Mouse (Mus musculus): ENCODE measurements around the gene Ywhag. TPM values are rescaled to one million over a fixed set of nuclear protein-coding genes. Genes with fewer than 3 reads are reported as not detected.

Ywhag gene
- total RNA-seq, 4 experiments from 2014 or later, result 265 to 313 (median 289) TPM

GRCm38 (mm10) chr5:135913201-135913600 is 21.2 kb downstream of the Ywhag start:
- no peak for DNase-seq (ENCODE audit: low spot score)

- DNase-seq (ENCODE audit: low spot score), result no peak
Observed at GRCm38 (mm10) chr5:135911633-135912220, 22.7 kb downstream of the Ywhag start.

- DNase-seq (ENCODE audit: low spot score), result no peak
Observed at GRCm38 (mm10) chr5:135910813-135911212, 23.6 kb downstream of the Ywhag start.

GRCm38 (mm10) chr5:135909646-135910045 is 24.8 kb downstream of the Ywhag start:
- no peak for DNase-seq (ENCODE audit: low spot score)

GRCm38 (mm10) chr5:135908989-135909388 is 25.4 kb downstream of the Ywhag start:
- no peak for DNase-seq (ENCODE audit: low spot score)

- no peak for DNase-seq (ENCODE audit: low spot score)
Observed at GRCm38 (mm10) chr5:135908185-135908584, 26.2 kb downstream of the Ywhag start.

GRCm38 (mm10) chr5:135907256-135907655 is 27.2 kb downstream of the Ywhag start:
- peak; percentile 86 for DNase-seq (ENCODE audit: low spot score)

GRCm38 (mm10) chr5:135906846-135907245 is 27.6 kb downstream of the Ywhag start:
- no peak for DNase-seq (ENCODE audit: low spot score)

- DNase-seq (ENCODE audit: low spot score), result no peak
Observed at GRCm38 (mm10) chr5:135905320-135906225, 28.8 kb downstream of the Ywhag start.

- no peak for DNase-seq (ENCODE audit: low spot score)
Observed at GRCm38 (mm10) chr5:135904259-135904658, 30.2 kb downstream of the Ywhag start.

- DNase-seq (ENCODE audit: low spot score), result peak; percentile 93
Observed at GRCm38 (mm10) chr5:135903551-135904151, 30.8 kb downstream of the Ywhag start.

- no peak for DNase-seq (ENCODE audit: low spot score)
Observed at GRCm38 (mm10) chr5:135903058-135903457, 31.4 kb downstream of the Ywhag start.

- DNase-seq (ENCODE audit: low spot score), result no peak
Observed at GRCm38 (mm10) chr5:135901354-135902095, 32.9 kb downstream of the Ywhag start.

- no peak for DNase-seq (ENCODE audit: low spot score)
Observed at GRCm38 (mm10) chr5:135900701-135901100, 33.7 kb downstream of the Ywhag start.

GRCm38 (mm10) chr5:135899833-135900232 is 34.6 kb downstream of the Ywhag start:
- DNase-seq (ENCODE audit: low spot score), result no peak

- no peak for DNase-seq (ENCODE audit: low spot score)
Observed at GRCm38 (mm10) chr5:135898995-135899394, 35.4 kb downstream of the Ywhag start.

- DNase-seq (ENCODE audit: low spot score), result no peak
Observed at GRCm38 (mm10) chr5:135898028-135898427, 36.4 kb downstream of the Ywhag start.

GRCm38 (mm10) chr5:135894958-135895357 is 39.5 kb downstream of the Ywhag start:
- no peak for DNase-seq (ENCODE audit: low spot score)

- DNase-seq (ENCODE audit: low spot score), result no peak
Observed at GRCm38 (mm10) chr5:135892589-135893351, 41.6 kb downstream of the Ywhag start.

- no peak for DNase-seq (ENCODE audit: low spot score)
Observed at GRCm38 (mm10) chr5:135890920-135891319, 43.5 kb downstream of the Ywhag start.

- DNase-seq (ENCODE audit: low spot score), result no peak
Observed at GRCm38 (mm10) chr5:135890323-135890722, 44.1 kb downstream of the Ywhag start.

Measured in heart, adult 8-10 months (tissue).